10 mouse cellular contexts compared by ENCODE assay signal in genomic region chr5:132466427-132467363, GRCm38 (mm10).
DNase-seq lines count a peak whose midpoint lies in the region; ATAC-seq and TF ChIP-seq lines count a peak whose summit lies in the region.
"Had no signal": no experiment of that assay in that cellular context is flagged by ENCODE, and none has a peak within 500 bp of the region (broad histone marks: within the 10 kb centered on the region; RNA-seq: fewer than 3 reads in every experiment).

No protein-coding gene starts in this region.

- TF ChIP-seq CTCF in left cerebral cortex, adult 2 months (IDR thresholded peaks at IDR 0.05) = no peak

- no peak overlapping the region for H3K4me3 ChIP-seq in liver, embryonic 16.5 days (ENCODE audit: low read depth, low read length)
- no peak overlapping the region for H3K4me3 ChIP-seq in left cerebral cortex, adult 2 months
- H3K4me3 ChIP-seq: limb, embryonic 15.5 days had no signal

- no peaks in the 10 kb centered on the region for H3K36me3 ChIP-seq in liver, embryonic 16.5 days (ENCODE audit: control insufficient read depth, insufficient read depth)
- H3K36me3 ChIP-seq: limb, embryonic 15.5 days had no signal

- DNase-seq in ovary, adult 18-20 months (ENCODE audit: low spot score) = peak; percentile 37
- DNase-seq in ovary, postnatal 14 days (ENCODE audit: low spot score) = no peak
- no peak for DNase-seq in Muller cell, postnatal 12 days (ENCODE audit: inconsistent ontology term)
- DNase-seq in left cerebral cortex, adult 2 months (ENCODE audit: extremely low spot score in 1 of 2, low spot score in 2 of 2) = no peak
- DNase-seq in cerebellum, adult 9-10 months = no peak

- peaks cover 10% of the 10 kb centered on the region for H3K4me1 ChIP-seq in liver, embryonic 16.5 days (ENCODE audit: control insufficient read depth, low read depth, low read length)
- H3K4me1 ChIP-seq: limb, embryonic 15.5 days had no signal

- no peaks in the 10 kb centered on the region for H3K27me3 ChIP-seq in liver, embryonic 16.5 days (ENCODE audit: control insufficient read depth, insufficient read depth, low read depth, low read length)
- H3K27me3 ChIP-seq: limb, embryonic 15.5 days had no signal

- no peak overlapping the region for H3K27ac ChIP-seq in liver, embryonic 16.5 days (ENCODE audit: low read length)
- no peak overlapping the region for H3K27ac ChIP-seq in left cerebral cortex, adult 2 months
- H3K27ac ChIP-seq: limb, embryonic 15.5 days had no signal

- H3K9ac ChIP-seq in liver, embryonic 16.5 days (ENCODE audit: low read depth, low read length) = no peak overlapping the region
- H3K9ac ChIP-seq: limb, embryonic 15.5 days had no signal

- intact Hi-C loops in left cerebral cortex, adult 2 months (cut with DNase I) = no loop called here

- no peaks in the 10 kb centered on the region for H3K9me3 ChIP-seq in liver, embryonic 16.5 days (replicated peaks; ENCODE audit: control insufficient read depth, low read length)
- H3K9me3 ChIP-seq: limb, embryonic 15.5 days had no signal

- H3K4me2 ChIP-seq in liver, embryonic 16.5 days (ENCODE audit: low read depth, low read length) = peak overlapping the region; percentile 4; the same call in 1 of the 2 replicates
- H3K4me2 ChIP-seq: limb, embryonic 15.5 days had no signal

- ATAC-seq in common myeloid progenitor, adult 5-6 weeks (replicated peaks; ENCODE audit: low read depth, poor library complexity, severe bottlenecking) = peak; percentile 89
- ATAC-seq in liver, embryonic 16.5 days (ENCODE audit: low read depth) = peak; percentile 85
- peak; percentile 87 for ATAC-seq in monocyte, adult 5-6 weeks (replicated peaks; ENCODE audit: insufficient number of reproducible peaks, low FRiP score, low TSS enrichment, poor library complexity, severe bottlenecking)
- ATAC-seq: hindbrain, embryonic 16.5 days had no signal

- 11% methylated on average over 16 of the region's 16 CpGs for WGBS in liver, embryonic 16.5 days (ENCODE audit: insufficient replicate concordance)
